Mouse (Mus musculus): Measurements from ENCODE around the gene Tbxas1.

DNA sequence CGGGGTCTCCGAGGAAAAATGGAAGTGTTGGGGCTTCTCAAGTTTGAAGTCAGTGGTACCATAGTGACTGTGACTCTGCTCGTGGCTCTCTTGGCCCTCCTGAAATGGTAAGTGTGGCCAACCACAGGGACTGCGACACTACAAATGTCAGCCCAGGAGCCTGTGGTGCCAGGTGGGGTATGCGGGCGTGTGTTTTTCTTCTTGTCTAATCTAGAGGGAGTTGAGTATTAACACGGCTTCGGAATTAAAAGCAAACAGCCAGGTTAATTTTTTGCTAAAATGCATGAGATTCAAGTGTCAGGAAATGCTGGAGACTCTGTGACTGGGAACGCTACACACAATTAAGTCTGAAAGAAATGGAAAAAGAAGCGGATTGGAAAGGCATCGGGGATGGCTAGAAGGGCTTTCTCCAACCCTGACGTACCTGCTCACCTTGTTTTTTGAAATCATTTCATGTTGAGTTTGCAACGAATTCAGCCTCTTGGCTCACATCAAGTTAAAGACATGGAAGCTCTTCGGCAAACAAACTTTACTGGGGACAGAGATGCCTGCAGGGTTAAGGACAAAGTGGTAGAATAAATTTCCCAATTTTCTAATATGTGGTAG is 44.0 kb downstream of the Tbxas1 start:
- no peak for TF ChIP-seq CTCF (IDR thresholded peaks at IDR 0.05; ENCODE audit: low read depth, low read length)
- no peak for TF ChIP-seq POLR2A (IDR thresholded peaks at IDR 0.05; ENCODE audit: extremely low read depth, insufficient read depth, low read length)
